Mouse (Mus musculus) CH12.LX (cell line): Measurements from ENCODE around the gene Ctdspl. TPM values are rescaled to one million over a fixed set of nuclear protein-coding genes. Genes with fewer than 3 reads are reported as not detected.

ENCODE experiments used
- DNase-seq: peaks from one replicate; pipeline ENCODE4 v3.0.0-alpha.2; 2013; ENCODE audit errors: extremely low read depth
- H3K27ac ChIP-seq: 2 replicates; pipeline ENCODE4 v1.5.1; 2012; ENCODE audit warnings: low read depth, mild to moderate bottlenecking, control low read depth, moderate library complexity; ENCODE audit not compliant: insufficient read depth
- H3K27me3 ChIP-seq: replicated peaks from 2 replicates; pipeline ENCODE3; 2012; ENCODE audit warnings: inconsistent platforms
- H3K36me3 ChIP-seq, 2 experiments: replicated peaks in 1 of 2; 2 replicates each; pipeline versions ENCODE3 to v1.6.1; 2012; ENCODE audit warnings: inconsistent platforms in 1 of 2, low read length in 1 of 2, mild to moderate bottlenecking in 1 of 2, mixed read lengths in 1 of 2, moderate library complexity in 1 of 2; ENCODE audit not compliant: control insufficient read depth in 1 of 2, insufficient read depth in 1 of 2
- H3K4me1 ChIP-seq, 2 experiments: 2 replicates each; pipeline ENCODE4 v1.6.1; 2012; ENCODE audit warnings: inconsistent platforms in 1 of 2, moderate library complexity in 1 of 2; ENCODE audit not compliant: insufficient read depth in 2 of 2, control insufficient read depth in 1 of 2
- H3K4me2 ChIP-seq: 2 replicates; pipeline ENCODE4 v1.6.1; 2012; ENCODE audit warnings: low read depth, mild to moderate bottlenecking, control low read depth; ENCODE audit not compliant: poor library complexity, insufficient read depth, severe bottlenecking
- H3K4me3 ChIP-seq, 3 experiments: fragments of 150-350 bp in 1 of 3; sonication (generic) in 1 of 3; replicated peaks in 1 of 3; 2 replicates each; pipeline versions ENCODE3 to v1.5.1; 2011 to 2012; ENCODE audit warnings: low read depth in 2 of 3, low read length in 2 of 3, mild to moderate bottlenecking in 2 of 3, moderate library complexity in 2 of 3, control low read depth in 1 of 3, improper control_type of control experiment in 1 of 3, inconsistent platforms in 1 of 3, mixed read lengths in 1 of 3; ENCODE audit not compliant: poor library complexity in 1 of 3
- H3K79me2 ChIP-seq: replicated peaks from 2 replicates; pipeline ENCODE4 v1.6.1; 2012; ENCODE audit warnings: mild to moderate bottlenecking, moderate library complexity; ENCODE audit not compliant: control insufficient read depth, poor library complexity, insufficient read depth, severe bottlenecking; ENCODE audit errors: extremely low read depth
- H3K9ac ChIP-seq: 2 replicates; pipeline ENCODE4 v1.6.1; 2012; ENCODE audit warnings: low read depth, mild to moderate bottlenecking, control low read depth, moderate library complexity; ENCODE audit not compliant: insufficient read depth
- H3K9me3 ChIP-seq: replicated peaks from 2 replicates; pipeline ENCODE3; 2012; ENCODE audit warnings: low read length, inconsistent platforms, mixed read lengths
- BHLHE40 ChIP-seq: IDR thresholded peaks from 2 replicates; pipeline ENCODE4 v1.6.1; 2011; ENCODE audit warnings: mild to moderate bottlenecking, low read depth, low read length, improper control_type of control experiment
- CHD2 ChIP-seq: IDR thresholded peaks from 2 replicates; pipeline ENCODE4 v1.6.1; 2011; ENCODE audit warnings: low read length, improper control_type of control experiment
- CTCF ChIP-seq, 2 experiments: IDR thresholded peaks in 1 of 2; conservative IDR thresholded peaks in 1 of 2; 2 replicates each; pipeline ENCODE4 v1.5.1; 2011 to 2012; ENCODE audit warnings: low read depth in 2 of 2, low read length in 2 of 2, improper control_type of control experiment in 1 of 2, inconsistent platforms in 1 of 2, mild to moderate bottlenecking in 1 of 2, moderate library complexity in 1 of 2
- ELF1 ChIP-seq: IDR thresholded peaks from 2 replicates; pipeline ENCODE4 v1.6.1; 2014; ENCODE audit warnings: low read depth, mild to moderate bottlenecking, inconsistent platforms, low read length, improper control_type of control experiment
- EP300 ChIP-seq: IDR thresholded peaks from 2 replicates; pipeline ENCODE4 v1.6.1; 2011; ENCODE audit warnings: low read length, improper control_type of control experiment
- ETS1 ChIP-seq: conservative IDR thresholded peaks from 2 replicates; pipeline ENCODE4 v1.6.1; 2012; ENCODE audit warnings: low read depth, mild to moderate bottlenecking, inconsistent platforms, low read length, improper control_type of control experiment, moderate library complexity
- GABPA ChIP-seq: IDR thresholded peaks from 2 replicates; pipeline ENCODE4 v1.6.1; 2012; ENCODE audit warnings: low read depth, low read length, improper control_type of control experiment, inconsistent platforms; ENCODE audit not compliant: insufficient replicate concordance
- HCFC1 ChIP-seq: IDR thresholded peaks from 2 replicates; pipeline ENCODE4 v1.6.1; 2012; ENCODE audit warnings: low read depth, mild to moderate bottlenecking, inconsistent platforms, low read length, improper control_type of control experiment
- JUND ChIP-seq: conservative IDR thresholded peaks from 2 replicates; pipeline ENCODE4 v1.6.1; 2011; ENCODE audit warnings: low read depth, low read length, improper control_type of control experiment
- MAFK ChIP-seq: IDR thresholded peaks from 2 replicates; pipeline ENCODE4 v1.6.1; 2011; ENCODE audit warnings: low read length, improper control_type of control experiment; ENCODE audit not compliant: insufficient replicate concordance
- MAZ ChIP-seq: IDR thresholded peaks from 2 replicates; pipeline ENCODE4 v1.6.1; 2012; ENCODE audit warnings: low read depth, mild to moderate bottlenecking, inconsistent platforms, low read length, improper control_type of control experiment, moderate library complexity
- MEF2A ChIP-seq: IDR thresholded peaks from 2 replicates; pipeline ENCODE4 v1.6.1; 2014; ENCODE audit warnings: low read depth, mild to moderate bottlenecking, inconsistent platforms, low read length, improper control_type of control experiment, borderline replicate concordance
- MXI1 ChIP-seq: IDR thresholded peaks from 2 replicates; pipeline ENCODE4 v1.6.1; 2011; ENCODE audit warnings: mild to moderate bottlenecking, low read depth, low read length, improper control_type of control experiment
- NELFE ChIP-seq: IDR thresholded peaks from 2 replicates; pipeline ENCODE4 v1.6.1; 2011; ENCODE audit warnings: low read depth, low read length, improper control_type of control experiment
- POLR2AphosphoS2 ChIP-seq: IDR thresholded peaks from 2 replicates; pipeline ENCODE4 v1.6.1; 2011; ENCODE audit warnings: low read depth, low read length, improper control_type of control experiment
- RAD21 ChIP-seq: IDR thresholded peaks from 2 replicates; pipeline ENCODE4 v1.6.1; 2011; ENCODE audit warnings: low read depth, mild to moderate bottlenecking, low read length, improper control_type of control experiment, moderate library complexity
- SIN3A ChIP-seq: IDR thresholded peaks from 2 replicates; pipeline ENCODE4 v1.6.1; 2012; ENCODE audit warnings: low read length, improper control_type of control experiment, inconsistent platforms
- SMC3 ChIP-seq: IDR thresholded peaks from 2 replicates; pipeline ENCODE4 v1.6.1; 2011; ENCODE audit warnings: low read depth, low read length, improper control_type of control experiment
- TCF12 ChIP-seq: IDR thresholded peaks from 2 replicates; pipeline ENCODE4 v1.6.1; 2014; ENCODE audit warnings: low read depth, mild to moderate bottlenecking, inconsistent platforms, low read length, improper control_type of control experiment
- UBTF ChIP-seq: IDR thresholded peaks from 2 replicates; pipeline ENCODE4 v1.6.1; 2012; ENCODE audit warnings: low read depth, mild to moderate bottlenecking, inconsistent platforms, low read length, improper control_type of control experiment, moderate library complexity
- ZC3H11A ChIP-seq: IDR thresholded peaks from 2 replicates; pipeline ENCODE4 v1.6.1; 2012; ENCODE audit warnings: low read depth, mild to moderate bottlenecking, inconsistent platforms, low read length, improper control_type of control experiment
- ZKSCAN1 ChIP-seq: IDR thresholded peaks from 2 replicates; pipeline ENCODE4 v1.6.1; 2012; ENCODE audit warnings: low read depth, inconsistent platforms, low read length, improper control_type of control experiment, borderline replicate concordance
- ZMIZ1 ChIP-seq: IDR thresholded peaks from 2 replicates; pipeline ENCODE4 v1.6.1; 2012; ENCODE audit warnings: low read depth, mild to moderate bottlenecking, inconsistent platforms, low read length, improper control_type of control experiment
- ZNF384 ChIP-seq: IDR thresholded peaks from 2 replicates; pipeline ENCODE4 v1.6.1; 2012; ENCODE audit warnings: low read depth, low read length, improper control_type of control experiment, inconsistent platforms
- dilution Hi-C: fragments of 300-500 bp; cut with MboI; formaldehyde crosslinking; loops from 2 replicates; pipeline ENCODE4 v1.14.3; 2020; ENCODE audit warnings: low sequenced_read_pairs; ENCODE audit not compliant: extremely low pct_unique_long_range_greater_than_20kb, extremely low pct_ligation_motif_present
- in situ Hi-C: fragments of 300-500 bp; cut with MboI; formaldehyde crosslinking; loops from 3 replicates; pipeline ENCODE4 v1.14.3; 2019; ENCODE audit warnings: low sequenced_read_pairs, low pct_ligation_motif_present, low pct_unique_long_range_greater_than_20kb, mixed read lengths
- polyA plus RNA-seq: library from polyadenylated mRNA; unstranded; fragments of >175 nt; gene quantifications from 2 replicates; pipeline ENCODE4 v1.2.1, GENCODE M21; 2012; ENCODE audit warnings: low read depth; ENCODE audit not compliant: insufficient read length
- total RNA-seq, 2 experiments: library from RNA; depleted of rRNA; stranded (reverse); fragments of 300-350 nt in 1 of 2; fragments of >200 nt in 1 of 2; gene quantifications; 2 replicates each; pipeline ENCODE4 v1.2.3; 2012 to 2014

Gene Ctdspl
- total and polyA plus RNA-seq, 3 experiments = not detected

DNA sequence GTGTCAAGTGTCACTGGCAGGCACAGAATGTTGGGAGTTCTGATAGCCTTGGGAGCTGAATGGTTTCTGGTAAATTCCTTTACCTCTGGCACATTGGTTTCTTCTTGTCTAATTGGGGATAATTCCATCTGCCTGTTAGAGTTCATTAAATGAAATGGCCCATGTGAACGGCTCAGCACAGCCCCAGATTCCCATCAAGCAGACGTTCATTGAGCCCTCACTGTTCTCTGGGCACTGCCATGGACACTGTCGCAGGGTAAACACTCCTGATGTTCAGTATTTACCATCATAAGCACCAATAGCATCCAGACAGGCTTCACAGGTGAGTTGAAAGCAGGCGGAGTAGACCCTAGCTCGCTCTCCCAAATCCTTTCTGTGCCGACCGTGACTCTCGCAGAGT is 107.8 kb downstream of the Ctdspl start:
- in situ Hi-C loops = no loop called here
- Histone ChIP-seq H3K36me3 (no peaks in the 10 kb centered on the region), H3K4me3 (no peak overlapping the region), H3K9ac (no peak overlapping the region), H3K27ac (no peak overlapping the region), H3K27me3 (peaks cover 87% of the 10 kb centered on the region), H3K79me2 (no peaks in the 10 kb centered on the region), H3K4me2 (no peak overlapping the region), H3K9me3 (no peaks in the 10 kb centered on the region), H3K4me1 (no peaks in the 10 kb centered on the region)
- DNase-seq = no peak
- TF ChIP-seq SMC3 = no peak
- no peak for TF ChIP-seq BHLHE40
- no peak for TF ChIP-seq RAD21
- TF ChIP-seq CTCF (conservative IDR thresholded peaks at IDR 0.05 in 1 of 2, IDR thresholded peaks at IDR 0.05 in 1 of 2; ENCODE audit: low read depth in 2 of 2, low read length in 2 of 2) = no peak
- no peak for TF ChIP-seq ZMIZ1
- TF ChIP-seq MEF2A = no peak
- no peak for TF ChIP-seq MXI1
- no peak for TF ChIP-seq GABPA
- no peak for TF ChIP-seq JUND
- TF ChIP-seq ELF1 = no peak
- no peak for TF ChIP-seq ZNF384
- TF ChIP-seq HCFC1 = no peak
- TF ChIP-seq NELFE = no peak
- TF ChIP-seq MAFK = no peak
- no peak for TF ChIP-seq POLR2AphosphoS2
- no peak for TF ChIP-seq SIN3A
- no peak for TF ChIP-seq ETS1
- TF ChIP-seq CHD2 = no peak
- dilution Hi-C loops = no loop called here

GRCm38 (mm10) chr9:119034676-119035665 is 108.7 kb downstream of the Ctdspl start:
- Histone ChIP-seq H3K27me3 (peaks cover 87% of the 10 kb centered on the region), H3K4me3 (no peak overlapping the region), H3K9ac (no peak overlapping the region), H3K9me3 (peaks cover 3% of the 10 kb centered on the region), H3K79me2 (no peaks in the 10 kb centered on the region), H3K27ac (no peak overlapping the region), H3K36me3 (no peaks in the 10 kb centered on the region), H3K4me2 (no peak overlapping the region), H3K4me1 (no peaks in the 10 kb centered on the region)
- in situ Hi-C loops = no loop called here
- TF ChIP-seq ZNF384 (no peak), ZC3H11A (no peak), MAZ (no peak), GABPA (no peak), TCF12 (no peak), EP300 (no peak), ETS1 (no peak), SMC3 (no peak), ZKSCAN1 (no peak), UBTF (no peak), HCFC1 (no peak), MAFK (no peak), JUND (no peak)
- dilution Hi-C loops = no loop called here
- DNase-seq = no peak
